Mouse (Mus musculus) gastrocnemius, postnatal 14 days (tissue): Measurements from ENCODE around the gene Dcaf1. TPM values are rescaled to one million over a fixed set of nuclear protein-coding genes. Genes with fewer than 3 reads are reported as not detected.

Experiments used
- DNase-seq: peaks from one replicate; pipeline ENCODE4 v3.0.0; 2021; ENCODE audit warnings: mixed read lengths
- intact Hi-C: fragments of 180-260 bp; cut with DNase I; formaldehyde crosslinking; loops from one replicate; pipeline ENCODE4 v1.15.1; 2025; ENCODE audit warnings: low total_unique reads
- total RNA-seq, 2 experiments: library from RNA; stranded (reverse); gene quantifications; 2 replicates each; pipeline ENCODE4 v1.2.3; 2021

Dcaf1 gene
- total RNA-seq, 2 experiments from 2014 or later: 11.2 to 12.2 TPM

DNA sequence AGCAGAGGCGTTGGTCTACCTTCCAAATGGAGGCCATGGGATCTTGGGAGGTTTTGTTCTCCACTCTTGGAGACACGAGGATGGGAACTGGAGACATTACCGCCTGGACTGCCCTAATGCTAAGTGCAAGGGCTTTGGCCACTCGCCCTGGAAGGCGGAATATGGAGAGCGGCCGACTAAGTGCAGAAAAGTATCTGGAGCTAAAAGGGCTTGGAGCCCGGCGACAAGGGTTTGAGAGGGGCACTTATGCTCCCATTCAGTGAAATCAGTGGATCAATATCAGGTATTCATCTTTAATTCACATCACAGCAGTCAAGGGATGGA, 70.8 kb downstream of the Dcaf1 start:
- peak; percentile 54 for DNase-seq
- intact Hi-C loops: loop anchor here (10.0 kb wide), 1 partner anchor 622 kb away; no protein-coding TSS in a partner anchor

DNA sequence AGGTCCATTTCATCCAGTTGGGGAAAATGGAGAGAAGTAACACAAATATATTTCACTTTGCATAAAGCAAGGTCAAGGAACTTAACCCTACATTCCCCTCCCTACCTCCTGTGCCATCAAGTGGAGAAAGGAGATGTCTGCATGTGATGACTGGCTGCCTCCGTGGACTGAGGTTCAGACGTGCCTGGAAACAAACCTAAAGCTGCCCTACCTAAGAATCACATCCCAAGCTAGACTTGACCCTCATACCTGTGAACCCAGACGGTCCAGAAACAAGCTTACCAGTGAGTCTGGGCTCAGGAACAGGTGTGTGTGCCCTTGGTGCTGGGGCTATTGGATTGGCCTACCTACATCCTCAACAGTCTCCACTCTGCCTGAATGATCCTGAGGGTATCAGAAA, 71.7 kb downstream of the Dcaf1 start:
- intact Hi-C loops: loop anchor here (10.0 kb wide), 1 partner anchor 621 kb away; no protein-coding TSS in a partner anchor
- no peak for DNase-seq

DNA sequence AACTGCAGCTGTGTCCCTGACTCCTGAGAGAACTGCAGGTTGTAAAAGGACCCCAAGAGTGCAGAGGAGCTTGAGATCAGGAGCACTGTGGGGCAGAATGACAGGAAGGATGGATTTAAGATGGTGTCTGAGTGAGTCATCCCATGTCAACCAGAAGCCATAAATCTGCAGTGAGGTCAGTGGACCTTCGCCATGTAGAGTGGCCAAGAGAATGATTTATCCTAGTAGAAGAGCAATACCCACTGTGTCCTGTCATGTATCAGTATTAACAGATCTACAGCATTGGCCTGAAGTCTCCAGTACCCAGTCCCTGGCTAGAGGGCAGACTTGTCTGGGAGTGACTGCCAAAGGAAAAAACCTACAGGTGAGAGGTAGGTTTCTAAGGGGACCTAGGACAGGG, 77.2 kb downstream of the Dcaf1 start:
- intact Hi-C loops: loop anchor here (2.0 to 10.0 kb wide), 2 partner anchors 392 to 616 kb away; no protein-coding TSS in a partner anchor

DNA sequence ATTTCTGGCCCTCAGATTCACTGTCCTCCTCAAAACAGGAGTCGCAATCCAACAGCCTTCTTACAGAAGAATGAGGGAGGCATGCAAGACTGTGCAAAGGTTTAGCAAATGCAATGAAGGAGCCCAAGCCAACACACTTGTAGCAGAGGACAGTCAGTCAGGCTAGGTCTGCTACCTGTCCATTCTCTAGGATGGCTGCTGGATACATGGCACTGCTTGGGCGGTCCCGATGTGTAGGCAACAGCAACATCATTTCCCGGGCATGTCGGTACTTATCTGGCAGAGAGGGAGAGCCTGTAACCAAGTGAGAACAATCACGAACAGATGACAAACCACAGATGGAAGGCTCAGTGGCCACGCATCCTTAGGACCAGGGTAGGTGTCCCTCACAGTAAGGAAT, 79.9 kb downstream of the Dcaf1 start:
- DNase-seq: no peak
- intact Hi-C loops: no loop called here

More for the DNA sequence above, 77.2 kb downstream of the Dcaf1 start:
- DNase-seq: no peak

DNA sequence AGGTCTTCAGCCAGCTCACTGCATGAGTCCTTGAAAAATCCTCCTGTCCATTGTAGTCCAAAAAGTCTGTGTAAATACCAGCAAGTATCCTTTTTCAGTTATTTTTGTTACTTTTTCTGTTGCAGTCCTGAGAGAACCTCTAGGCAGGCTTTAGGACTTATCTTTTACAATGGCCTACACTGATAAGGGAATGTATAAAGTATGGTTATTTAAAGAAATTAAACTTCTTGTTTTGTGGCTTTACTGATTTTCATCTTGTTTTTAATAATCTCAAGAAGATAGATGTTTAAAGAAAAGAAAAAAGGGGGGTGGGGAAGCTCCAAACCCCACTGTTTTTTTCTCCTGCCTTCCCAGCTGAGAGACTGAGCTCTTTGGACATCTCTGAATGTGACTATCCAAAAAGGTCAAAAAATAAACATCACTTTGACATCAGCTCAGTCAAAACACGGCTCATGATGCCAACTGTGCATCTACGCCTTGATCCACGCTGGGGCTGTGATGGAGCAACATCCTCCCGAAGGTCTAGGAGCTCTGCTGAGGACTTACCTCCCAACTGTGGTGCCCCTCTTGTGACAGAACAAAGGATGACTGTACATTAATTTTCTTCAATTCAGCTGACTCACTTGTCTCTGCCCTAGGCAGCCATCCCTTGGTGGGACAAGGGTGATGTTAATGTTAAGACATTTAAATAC, 81.6 kb downstream of the Dcaf1 start:
- DNase-seq: no peak
- intact Hi-C loops: no loop called here

DNA sequence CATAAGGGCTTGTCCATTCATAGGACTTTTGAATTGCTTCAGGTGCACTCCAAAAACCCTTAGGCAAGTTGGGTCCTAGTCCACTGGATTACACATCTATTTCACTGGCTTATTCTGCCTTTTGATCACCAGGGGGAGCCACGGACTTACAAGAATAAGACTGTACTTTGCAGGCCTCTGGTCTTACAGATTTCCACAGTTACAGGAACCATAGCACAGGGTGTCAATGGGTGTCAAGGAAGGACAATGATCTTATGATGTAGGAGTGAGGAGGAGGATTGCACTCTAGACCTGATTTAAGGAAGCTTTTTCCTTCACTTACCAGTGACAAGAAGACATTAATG, 82.1 kb downstream of the Dcaf1 start:
- intact Hi-C loops: no loop called here
- no peak for DNase-seq

DNA sequence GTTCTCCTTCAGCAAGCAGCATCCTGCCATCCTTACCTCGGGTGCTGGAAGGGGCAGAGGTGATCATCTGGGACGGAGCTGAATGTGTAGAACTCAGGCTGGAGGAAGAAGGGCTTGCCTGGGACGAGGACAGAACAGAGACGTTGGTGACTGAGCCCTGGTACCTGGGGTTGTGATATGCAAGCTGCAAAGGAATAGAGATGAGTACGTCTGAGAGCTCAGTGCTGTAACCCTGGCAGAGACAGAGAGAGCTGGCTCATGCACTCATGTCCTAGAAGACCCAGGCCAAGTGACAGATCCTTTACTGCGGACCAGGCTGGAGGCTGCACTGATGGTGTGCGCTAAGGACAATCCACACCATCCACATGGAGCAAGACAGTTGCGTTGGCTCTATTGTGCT, 84.9 kb downstream of the Dcaf1 start:
- no peak for DNase-seq
- intact Hi-C loops: no loop called here

DNA sequence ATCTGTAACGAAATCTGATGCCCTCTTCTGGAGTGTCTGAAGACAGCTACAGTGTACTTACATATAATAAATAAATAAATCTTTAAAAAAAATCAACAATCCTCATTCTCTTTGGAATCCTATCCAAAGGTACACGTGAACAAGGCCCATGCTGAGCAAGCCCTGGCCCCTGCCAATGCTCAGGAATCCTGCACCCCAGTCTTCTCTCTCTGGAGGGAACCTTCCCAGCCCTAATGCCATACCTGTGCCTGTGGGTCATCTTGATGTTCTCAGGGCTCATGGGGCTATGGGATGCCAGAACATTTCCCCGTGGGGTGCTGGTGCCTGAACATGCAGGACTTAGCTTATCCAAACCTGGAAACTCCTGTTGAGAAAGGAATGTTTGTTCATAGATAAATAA, 86.5 kb downstream of the Dcaf1 start:
- DNase-seq: no peak
- intact Hi-C loops: no loop called here

DNA sequence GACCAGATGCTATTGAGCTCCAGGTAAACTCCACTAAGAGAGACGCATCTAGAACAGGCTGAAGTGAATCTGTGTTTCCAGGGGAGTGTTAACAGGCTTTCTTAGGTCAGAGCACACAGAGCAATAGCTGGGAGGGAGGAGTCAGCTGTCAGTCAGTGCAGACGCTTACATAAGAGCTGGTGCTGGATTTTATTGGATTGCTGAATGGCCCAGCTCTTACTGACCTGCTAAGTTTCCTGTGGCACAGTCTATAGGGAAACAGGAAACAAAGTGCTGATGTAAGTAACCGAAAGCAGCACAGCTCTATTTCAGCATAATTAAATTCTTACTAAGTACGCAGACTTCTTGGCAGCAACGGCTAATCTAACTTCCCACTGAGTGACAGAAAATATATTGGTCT, 87.0 kb downstream of the Dcaf1 start:
- intact Hi-C loops: no loop called here
- no peak for DNase-seq

DNA sequence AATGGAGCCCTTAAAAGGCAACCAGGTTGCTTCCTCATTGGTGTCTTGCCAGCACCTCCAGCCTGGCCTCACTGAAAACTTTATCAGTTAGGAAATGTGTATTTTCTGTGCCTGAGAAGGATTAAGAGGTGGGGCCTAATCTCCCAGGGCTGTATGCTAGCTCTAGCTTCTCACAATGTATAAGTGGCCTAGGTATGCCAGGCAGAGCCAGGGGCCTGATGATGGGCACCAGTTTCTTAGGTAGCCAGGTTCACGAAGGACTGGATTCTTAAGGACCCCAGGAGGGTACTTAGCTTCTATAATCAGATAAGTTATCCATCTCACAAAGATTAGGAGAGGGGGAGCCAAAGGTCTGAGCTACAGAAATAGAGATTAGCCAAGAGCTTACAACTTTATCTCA, 90.0 kb downstream of the Dcaf1 start:
- DNase-seq: no peak
- intact Hi-C loops: no loop called here

DNA sequence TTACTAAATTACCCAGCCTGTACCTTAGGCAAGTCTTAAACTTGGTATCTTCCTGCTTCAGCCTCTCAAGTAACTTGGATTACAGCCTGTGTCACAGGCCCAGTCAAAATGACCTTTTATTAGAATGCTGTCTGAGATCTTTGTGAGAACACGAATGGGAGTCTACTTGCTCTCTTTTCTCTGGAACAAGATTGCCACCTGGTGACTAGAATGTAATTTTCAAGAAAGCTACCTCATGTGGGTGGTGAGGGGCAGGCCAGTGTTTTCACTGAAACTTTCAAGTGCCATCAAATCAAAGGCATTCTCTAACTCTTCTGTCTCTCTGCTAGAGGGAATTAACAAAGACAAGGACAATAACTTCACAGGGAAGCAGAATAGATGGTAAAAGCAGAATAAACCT, 92.1 kb downstream of the Dcaf1 start:
- intact Hi-C loops: no loop called here
- no peak for DNase-seq

DNA sequence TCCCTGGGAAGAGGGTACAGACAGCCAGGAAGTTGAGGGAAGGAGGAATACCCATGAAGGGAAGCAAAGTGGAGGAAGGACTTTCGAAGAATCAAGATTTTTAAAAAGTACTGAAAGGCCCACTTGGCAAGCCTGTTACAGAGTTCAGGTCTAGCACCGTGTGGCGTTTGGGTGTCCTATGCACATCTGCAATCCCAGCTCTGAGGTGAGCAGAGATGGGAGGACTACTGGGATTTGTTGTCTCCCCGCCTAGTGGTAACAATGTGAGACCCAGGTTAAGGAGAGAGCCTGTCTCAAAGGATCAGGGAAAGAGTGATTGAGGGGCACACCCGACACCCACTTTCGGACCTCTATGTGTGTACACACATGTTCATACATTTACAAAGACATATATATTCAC, 93.2 kb downstream of the Dcaf1 start:
- intact Hi-C loops: no loop called here
- no peak for DNase-seq

Other genes starting within 250 kb of the Dcaf1 start
- not detected for gene Iqcf6, start 195.3 kb upstream of the Dcaf1 start, total RNA-seq
- gene Grm2, start 165.8 kb upstream of the Dcaf1 start, total RNA-seq: not detected
- 10 to 100 TPM; 17.3 to 20.6 TPM for gene Tex264, start 135.9 kb upstream of the Dcaf1 start, total RNA-seq
- gene Rad54l2, start 32.7 kb upstream of the Dcaf1 start, total RNA-seq: 1 to 10 TPM; 6.6 to 7.1 TPM
- gene Rbm15b, start 65.6 kb downstream of the Dcaf1 start, total RNA-seq: 1 to 10 TPM; 6.8 to 9.9 TPM
- 10 to 100 TPM; 47.4 to 61.3 TPM for gene Manf, start 70.1 kb downstream of the Dcaf1 start, total RNA-seq